Mouse (Mus musculus) cerebellum, postnatal 25 days (tissue): ENCODE data around the gene Xylt1.
A peak's percentile ranks its signal among the peaks of the same experiment; 100 is the strongest.

Experiments used
- DNase-seq, 2 experiments: peaks; one replicate each; pipeline ENCODE4 v3.0.0; 2021; ENCODE audit warnings: mixed read lengths in 2 of 2

Gene Xylt1

GRCm38 (mm10) chr7:117522092-117522635, 141.4 kb downstream of the Xylt1 start:
- no peak for DNase-seq

DNA sequence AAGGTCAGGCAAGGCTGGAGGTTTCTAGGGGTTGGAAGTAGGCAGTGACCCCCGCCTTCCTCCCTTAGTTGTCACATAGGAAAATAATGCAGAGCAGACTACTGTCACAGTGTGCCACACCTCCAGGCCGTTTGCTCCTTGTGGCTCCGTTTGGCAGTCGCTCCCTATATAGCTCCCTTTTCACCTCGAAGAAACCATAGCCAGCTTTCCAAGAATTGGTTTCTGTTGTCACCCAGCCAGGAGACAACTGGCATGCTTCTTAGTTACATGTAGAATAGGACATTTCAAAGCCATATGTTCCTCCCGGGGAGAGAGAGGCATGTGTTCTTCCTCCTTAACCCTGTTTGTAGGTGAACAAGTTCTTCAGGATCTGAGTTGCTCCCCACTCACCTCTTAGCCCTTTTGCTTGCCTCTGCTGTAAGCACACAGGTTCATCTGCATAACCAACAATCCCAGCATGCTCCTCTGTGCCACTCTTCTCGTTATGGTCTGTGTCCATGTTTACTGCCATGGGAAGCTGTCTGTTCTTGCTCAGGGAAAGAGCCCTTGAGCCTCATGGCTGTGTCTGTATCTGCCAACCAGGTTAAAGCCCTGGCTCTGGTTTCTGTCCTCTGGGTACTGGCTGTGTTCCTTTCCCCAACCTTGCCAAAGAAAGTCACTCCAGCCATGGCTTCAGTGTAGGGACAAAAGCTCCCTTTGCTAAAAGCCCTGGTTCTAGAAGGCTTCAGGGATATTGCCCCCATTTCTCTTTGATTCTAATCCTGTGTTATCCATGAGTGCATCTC, 143.8 kb downstream of the Xylt1 start:
- peak in 1 of 2 experiments; percentile 16 for DNase-seq

GRCm38 (mm10) chr7:117525678-117526077, 144.9 kb downstream of the Xylt1 start:
- DNase-seq = no peak

DNA sequence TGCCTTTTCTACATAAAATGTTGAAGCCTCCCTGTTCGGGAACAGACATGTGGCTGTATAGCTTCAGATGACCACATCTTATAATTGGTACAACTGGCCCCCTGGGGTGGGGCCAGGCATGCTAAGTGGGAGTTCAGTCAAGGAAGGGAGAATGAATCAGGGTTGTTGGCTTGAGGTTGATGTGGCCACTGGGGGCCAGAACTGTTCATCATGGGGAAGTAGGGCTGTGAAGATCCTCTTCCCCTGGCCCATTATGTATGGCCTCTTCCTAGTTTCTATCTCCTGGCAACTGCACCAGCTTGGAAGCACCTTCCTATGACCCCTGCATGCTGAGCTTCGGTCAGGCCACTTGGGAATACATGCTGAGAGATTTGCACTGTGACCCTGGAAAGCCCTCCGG, 145.8 kb downstream of the Xylt1 start:
- no peak for DNase-seq

- no peak for DNase-seq
These were observed 149.2 kb downstream of the Xylt1 start for GRCm38 (mm10) chr7:117529787-117530655.

DNA sequence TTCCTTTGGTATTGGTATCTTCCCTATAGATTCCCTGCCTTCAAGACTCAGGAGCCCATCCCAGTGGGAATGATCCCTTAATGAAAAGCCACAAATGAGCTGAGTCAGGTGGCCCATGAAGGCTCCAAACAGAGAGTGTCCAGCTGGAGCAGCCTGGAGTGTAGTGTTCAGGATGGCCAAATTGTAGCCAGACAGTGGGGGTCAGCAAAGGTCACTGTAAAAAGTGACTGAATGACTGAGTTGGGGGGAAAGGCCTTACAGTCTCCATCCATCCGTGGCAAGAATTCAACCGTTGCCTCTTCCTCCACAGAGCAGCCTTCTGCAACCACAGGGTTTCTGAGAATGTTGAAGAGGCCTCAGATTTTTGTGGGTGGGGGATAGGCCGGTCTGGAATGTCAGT, 151.9 kb downstream of the Xylt1 start:
- no peak for DNase-seq

- DNase-seq = no peak
These were observed 152.4 kb downstream of the Xylt1 start for GRCm38 (mm10) chr7:117533164-117533563.

DNA sequence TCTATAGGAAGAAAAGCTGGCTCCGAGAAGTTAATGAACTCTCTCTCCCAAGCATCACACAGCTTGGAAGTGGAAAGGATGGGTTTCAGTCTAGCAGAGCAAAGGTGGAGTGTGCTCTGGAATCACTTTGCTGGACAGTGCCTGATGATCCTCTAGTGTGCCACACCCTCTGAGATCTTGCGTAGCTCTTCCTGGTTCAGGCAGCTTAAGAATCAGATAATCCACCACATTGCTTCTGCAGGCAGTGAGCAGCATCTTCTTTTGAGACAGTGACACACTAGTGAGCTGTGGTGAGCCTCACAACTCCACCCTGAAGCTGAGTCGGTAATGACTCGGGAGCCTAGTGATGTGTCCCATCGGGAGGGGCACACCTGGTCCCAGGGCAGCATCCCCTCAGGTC, 159.2 kb downstream of the Xylt1 start:
- DNase-seq = no peak

- DNase-seq = no peak
These were observed 159.6 kb downstream of the Xylt1 start for GRCm38 (mm10) chr7:117540413-117540812.

DNA sequence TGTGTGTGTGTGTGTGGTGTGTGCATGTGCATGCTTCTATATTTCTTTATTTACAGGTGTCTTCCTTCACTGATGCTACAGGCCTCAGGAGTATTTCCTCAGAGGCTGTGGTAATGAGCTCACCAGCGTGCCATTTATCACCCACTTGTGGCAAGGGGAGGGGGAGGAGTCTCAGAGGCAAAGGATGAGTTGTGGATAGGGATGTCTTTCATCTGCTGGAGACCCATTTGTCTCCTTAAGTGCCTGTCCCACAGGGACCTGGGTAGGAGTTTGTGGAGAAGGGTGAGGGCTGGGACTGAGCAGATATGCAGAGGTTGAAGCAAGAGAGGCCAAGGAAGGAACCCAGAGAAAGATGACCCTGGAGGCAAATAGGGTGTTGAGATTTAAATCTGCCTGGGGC, 160.3 kb downstream of the Xylt1 start:
- DNase-seq = no peak

DNA sequence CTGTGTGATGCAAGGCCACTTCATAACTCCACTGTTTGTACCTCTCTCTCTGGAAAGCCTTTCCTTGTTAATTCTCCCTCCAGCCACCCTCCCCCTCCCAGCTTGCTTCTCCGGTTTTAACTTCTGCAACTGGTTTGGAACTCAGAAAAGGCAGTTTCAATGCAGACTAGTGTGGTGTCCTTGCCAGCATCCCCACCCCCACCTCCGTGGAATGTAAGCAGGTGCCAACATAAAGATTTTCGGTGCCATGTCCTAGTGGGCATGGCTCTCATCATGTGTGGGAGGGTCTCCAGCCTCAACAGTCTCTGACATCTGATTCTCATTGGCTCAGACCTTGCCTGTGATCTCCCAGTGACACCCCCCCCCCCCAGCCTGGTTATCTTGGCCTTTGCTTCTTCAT, 160.9 kb downstream of the Xylt1 start:
- no peak for DNase-seq

DNA sequence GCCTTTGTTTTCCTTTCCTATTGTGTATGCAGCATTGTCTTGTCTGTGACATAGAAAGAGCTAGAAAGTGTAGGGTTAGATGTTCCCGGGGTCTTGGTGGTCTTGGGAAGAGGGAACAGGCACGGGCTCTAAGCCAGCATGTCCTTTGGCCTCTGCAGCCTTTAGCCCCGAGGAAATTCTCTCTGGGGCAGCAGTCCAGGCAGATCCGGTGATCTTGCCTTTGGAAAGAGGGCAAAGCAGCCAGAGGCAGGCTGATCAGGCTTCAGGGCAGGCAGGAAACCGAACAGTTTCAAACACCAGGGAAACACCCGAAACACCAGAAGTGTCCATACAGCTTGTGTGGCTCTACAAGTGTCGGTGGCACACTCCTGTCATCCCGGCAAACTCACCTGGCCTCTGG, 162.3 kb downstream of the Xylt1 start:
- DNase-seq = no peak

DNA sequence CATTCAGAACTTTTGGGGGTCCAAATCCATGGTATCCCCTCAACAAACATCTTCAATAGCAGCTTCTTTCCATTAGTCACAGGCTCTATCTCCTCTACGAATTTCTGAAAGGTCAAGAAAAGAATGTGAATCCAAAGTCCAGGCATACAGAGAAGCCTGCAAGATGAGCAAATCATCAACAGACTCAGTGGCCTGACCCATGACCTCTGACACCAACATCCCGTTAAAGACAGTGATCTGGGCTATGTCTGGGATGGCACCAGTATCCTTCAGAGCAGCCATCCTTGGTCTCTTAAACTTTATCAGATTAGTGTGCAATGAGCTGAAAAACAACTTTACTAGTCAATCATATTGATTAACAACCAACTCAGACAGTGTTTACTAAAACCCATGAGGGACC, 163.3 kb downstream of the Xylt1 start:
- no peak for DNase-seq

- peak; percentile 18 to 42 for DNase-seq
These were observed 167.5 kb downstream of the Xylt1 start for GRCm38 (mm10) chr7:117548301-117548700.

DNA sequence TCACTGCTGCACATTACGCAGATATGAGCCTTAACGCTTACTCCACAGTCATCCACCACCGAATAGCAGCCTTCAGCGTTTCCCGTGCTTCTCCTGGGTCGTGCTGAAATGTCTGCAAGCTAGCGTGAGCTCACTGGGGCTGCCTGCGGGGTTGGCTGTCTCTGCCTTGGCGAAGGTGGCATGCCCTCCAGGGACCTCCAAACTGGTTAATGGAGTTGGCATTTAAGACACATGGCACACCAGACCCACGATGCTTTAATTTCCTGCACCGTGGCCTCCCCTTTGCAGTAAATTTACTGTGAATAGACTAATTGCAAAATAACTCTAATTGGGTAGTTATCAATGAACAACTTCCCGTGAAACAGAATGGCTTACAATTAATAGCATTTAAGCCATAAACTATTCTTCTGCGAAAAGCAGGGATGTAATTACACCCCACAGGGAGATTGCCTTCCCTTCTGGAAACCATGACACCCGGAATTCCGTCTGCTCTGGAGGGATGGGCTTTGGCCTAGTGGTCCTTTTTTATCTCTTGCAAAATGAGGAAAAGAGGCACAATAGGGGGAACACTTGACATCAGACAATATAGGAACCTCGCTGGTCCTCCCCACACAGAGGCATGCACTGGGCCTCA, 170.3 kb downstream of the Xylt1 start:
- DNase-seq = no peak

DNA sequence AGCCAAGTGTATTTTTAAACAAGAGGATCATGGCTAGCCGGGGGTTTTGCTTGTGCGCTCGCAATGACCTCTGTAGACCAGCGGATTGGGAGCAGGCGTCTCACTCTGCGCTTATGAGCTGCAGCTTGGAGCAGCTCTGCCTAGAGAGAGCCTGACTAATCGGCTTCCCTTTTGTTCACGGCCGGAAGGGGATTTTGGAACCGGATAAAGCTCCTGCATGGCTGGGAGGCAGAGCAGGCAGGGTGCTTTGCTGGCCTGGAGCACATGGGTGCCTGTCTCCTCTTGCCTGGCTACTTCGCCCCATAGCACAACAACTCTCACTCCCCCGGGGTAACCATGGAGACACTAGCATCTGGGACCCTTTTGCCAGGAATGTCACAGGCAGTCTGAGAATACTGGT, 172.4 kb downstream of the Xylt1 start:
- DNase-seq = no peak

GRCm38 (mm10) chr7:117555735-117556134, 175.0 kb downstream of the Xylt1 start:
- no peak for DNase-seq

GRCm38 (mm10) chr7:117558166-117558565, 177.4 kb downstream of the Xylt1 start:
- no peak for DNase-seq

DNA sequence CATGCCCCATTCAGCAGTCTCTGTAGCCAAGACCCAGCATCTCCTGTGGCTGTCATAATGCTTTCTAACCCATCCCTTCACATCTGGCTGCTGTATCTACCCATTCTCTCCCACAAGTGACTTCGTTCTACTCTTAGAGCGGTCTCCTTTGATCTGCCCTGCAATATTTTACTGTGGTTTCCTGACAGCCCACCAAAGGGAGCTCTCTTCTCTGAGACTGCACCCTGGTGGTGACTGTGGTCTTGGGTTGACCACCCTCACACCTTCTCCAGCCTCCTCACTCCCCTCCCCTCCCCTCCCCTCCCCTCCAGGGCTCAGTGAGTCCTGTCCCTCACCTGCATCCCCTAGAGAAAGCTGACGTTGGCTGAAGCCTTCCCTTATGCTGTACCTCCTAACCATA, 178.3 kb downstream of the Xylt1 start:
- no peak for DNase-seq

GRCm38 (mm10) chr7:117563939-117564499, 183.2 kb downstream of the Xylt1 start:
- DNase-seq = no peak

DNA sequence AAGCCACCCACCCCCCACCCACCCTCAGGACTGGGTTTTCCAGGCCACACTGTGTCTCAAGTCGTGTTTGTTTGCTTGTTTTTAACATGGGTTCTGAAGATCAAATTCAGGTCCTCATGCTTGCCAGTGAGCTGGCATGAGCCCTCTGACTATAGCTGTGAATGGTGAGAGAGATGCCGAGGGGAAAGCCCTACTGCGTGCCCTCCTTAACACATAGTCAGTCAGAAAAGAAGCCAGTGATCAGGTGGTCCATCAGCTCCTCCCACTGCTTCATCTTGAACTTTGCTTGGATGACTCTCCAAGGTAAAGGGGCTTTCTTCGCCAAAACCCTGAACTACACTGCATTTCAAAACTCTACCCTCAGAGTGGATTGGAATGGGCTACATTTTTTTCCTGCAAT, 183.8 kb downstream of the Xylt1 start:
- no peak for DNase-seq

DNA sequence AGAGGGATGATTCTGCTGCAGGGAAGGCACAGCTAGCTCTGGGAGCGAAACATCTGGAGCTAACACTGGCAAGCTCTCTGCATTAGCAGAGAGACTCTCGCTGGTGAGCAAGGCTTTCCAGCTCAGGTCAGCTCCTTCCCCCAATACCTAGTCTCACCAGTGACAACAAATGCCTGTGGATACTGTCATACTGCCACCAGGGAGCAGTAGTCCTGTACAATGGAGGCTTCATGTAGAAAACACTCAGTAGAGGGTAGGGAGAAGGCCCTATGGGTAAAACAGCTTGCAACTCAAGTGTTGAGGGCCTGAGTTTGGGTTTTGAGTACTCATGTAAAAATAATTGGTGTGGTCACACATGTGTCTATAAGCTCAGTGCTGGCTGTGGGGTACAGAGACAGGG, 185.3 kb downstream of the Xylt1 start:
- no peak for DNase-seq

- no peak for DNase-seq
These were observed 186.1 kb downstream of the Xylt1 start for GRCm38 (mm10) chr7:117566833-117567232.
